Mouse (Mus musculus) liver, embryonic 14.5 days (tissue): ENCODE measurements around the gene Trim62. TPM values are rescaled to one million over a fixed set of nuclear protein-coding genes. Genes with fewer than 3 reads are reported as not detected.

Experiments used
- ATAC-seq: fragments of 200-750 bp; cut with Nextera tagmentation; 2 replicates; pipeline ENCODE4 v1.8.0; 2017; ENCODE audit warnings: moderate number of reproducible peaks, mild to moderate bottlenecking, moderate library complexity; ENCODE audit not compliant: insufficient read depth
- DNase-seq, 3 experiments: peaks; one replicate each; pipeline ENCODE4 v3.0.0-alpha.2; 2012 to 2013; ENCODE audit warnings: low read depth in 3 of 3, low spot score in 3 of 3
- H3K27ac ChIP-seq: fragments of 300-500 bp; sonication (generic); 2 replicates; pipeline ENCODE4 v1.5.1; 2014; ENCODE audit warnings: moderate library complexity, mild to moderate bottlenecking, control low read depth, inconsistent platforms
- H3K27me3 ChIP-seq: fragments of 300-500 bp; sonication (generic); 2 replicates; pipeline ENCODE4 v1.6.1; 2014; ENCODE audit warnings: mild to moderate bottlenecking, low read length, moderate library complexity; ENCODE audit not compliant: control insufficient read depth, insufficient read depth
- H3K36me3 ChIP-seq: fragments of 300-500 bp; sonication (generic); replicated peaks from 2 replicates; pipeline ENCODE4 v1.6.1; 2014; ENCODE audit warnings: low read depth; ENCODE audit not compliant: control insufficient read depth, insufficient read depth
- H3K4me1 ChIP-seq, 2 experiments: fragments of 200-500 bp in 1 of 2; fragments of 300-500 bp in 1 of 2; sonication (generic) in 1 of 2; replicated peaks; 2 replicates each; pipeline ENCODE4 v1.6.1; 2012 to 2014; ENCODE audit warnings: antibody characterized with exemption in 1 of 2, inconsistent platforms in 1 of 2, low read length in 1 of 2; ENCODE audit not compliant: control insufficient read depth in 2 of 2, insufficient read depth in 2 of 2
- H3K4me2 ChIP-seq: fragments of 300-500 bp; sonication (generic); 2 replicates; pipeline ENCODE4 v1.6.1; 2014; ENCODE audit warnings: low read depth, mild to moderate bottlenecking, control low read depth, moderate library complexity
- H3K4me3 ChIP-seq, 2 experiments: fragments of 200-500 bp in 1 of 2; fragments of 300-500 bp in 1 of 2; sonication (generic) in 1 of 2; 2 replicates each; pipeline ENCODE4 v1.5.1; 2012 to 2014; ENCODE audit warnings: low read depth in 2 of 2, low read length in 2 of 2, mild to moderate bottlenecking in 2 of 2, control low read depth in 1 of 2, inconsistent platforms in 1 of 2, moderate library complexity in 1 of 2; ENCODE audit not compliant: insufficient read depth in 1 of 2
- H3K9ac ChIP-seq: fragments of 300-500 bp; sonication (generic); replicated peaks from 2 replicates; pipeline ENCODE4 v1.6.1; 2014; ENCODE audit warnings: mild to moderate bottlenecking, control low read depth, moderate library complexity
- H3K9me3 ChIP-seq: fragments of 300-500 bp; sonication (generic); 2 replicates; pipeline ENCODE4 v1.6.1; 2016; ENCODE audit warnings: low read length, mixed read lengths; ENCODE audit not compliant: control insufficient read depth
- CTCF ChIP-seq: IDR thresholded peaks from 2 replicates; pipeline ENCODE4 v1.5.1; 2016; ENCODE audit warnings: antibody characterized with exemption, low read depth, control low read depth
- EP300 ChIP-seq: IDR thresholded peaks from 2 replicates; pipeline ENCODE4 v1.6.1; 2016; ENCODE audit warnings: antibody characterized with exemption, low read depth
- WGBS: fragments of 180-500 bp; shearing (Covaris S2); extraction: QIAGEN DNeasy Blood & Tissue Kit; methylation state at CpG from one replicate; pipeline ENCODE4 v1.1.7; 2014; ENCODE audit not compliant: insufficient replicate concordance; 5-methylcytosine and 5-hydroxymethylcytosine counted together
- polyA plus RNA-seq, 2 experiments: library from polyadenylated mRNA; depleted of rRNA in 1 of 2; stranded (reverse) in 1 of 2; unstranded in 1 of 2; fragments of >200 nt; fragmentation: Nextera tagmentation in 1 of 2; extraction: Ambion mirVana in 1 of 2; gene quantifications; 2 replicates each; pipeline versions ENCODE4 v1.2.1 to v1.2.3; 2012 to 2014

The Trim62 gene
- polyA plus RNA-seq, 2 experiments, result 0.25 to 0.30 TPM

GRCm38 (mm10) chr4:128959676-128960075, 76.3 kb downstream of the Trim62 start:
- ATAC-seq (no peak), DNase-seq (no peak)
- no peaks in the 10 kb centered on the region for H3K36me3 ChIP-seq
- TF ChIP-seq EP300, result no peak
- TF ChIP-seq CTCF, result no peak
- H3K4me2 ChIP-seq, result no peak overlapping the region
- H3K4me1 ChIP-seq, result peaks cover 0 to 5% of the 10 kb centered on the region in 2 experiments; a peak in 1 of 4 replicates
- H3K9me3 ChIP-seq, result no peaks in the 10 kb centered on the region
- no peak overlapping the region for H3K4me3 ChIP-seq
- H3K27ac ChIP-seq, result no peak overlapping the region
- H3K9ac ChIP-seq, result no peak overlapping the region
- WGBS, result 64% methylated on average over 17 of the region's 17 CpGs
- peaks cover 34% of the 10 kb centered on the region for H3K27me3 ChIP-seq

Other genes with a start within 250 kb of the Trim62 start
- 14.9 and 17.1 TPM in 2 replicates for gene Phc2, start 228.9 kb upstream of the Trim62 start, polyA plus RNA-seq (2012; rRNA removed)
- 8.8 and 14.7 TPM in 2 replicates for gene Phc2, start 228.9 kb upstream of the Trim62 start, polyA plus RNA-seq (2014; fragmentation: Nextera tagmentation; extraction: Ambion mirVana)
- 0.06 and 0.09 TPM in 2 replicates for gene A3galt2, start 128.2 kb upstream of the Trim62 start, polyA plus RNA-seq (2012; rRNA removed)
- 0.04 TPM in 1 of 2 replicates, not detected in the other for gene A3galt2, start 128.2 kb upstream of the Trim62 start, polyA plus RNA-seq (2014; fragmentation: Nextera tagmentation; extraction: Ambion mirVana)
- gene Zfp362, start 77.5 kb upstream of the Trim62 start, polyA plus RNA-seq (2012; rRNA removed), result 7.6 and 8.2 TPM in 2 replicates
- gene Zfp362, start 77.5 kb upstream of the Trim62 start, polyA plus RNA-seq (2014; fragmentation: Nextera tagmentation; extraction: Ambion mirVana), result 6.2 and 7.4 TPM in 2 replicates
- 0.47 and 0.62 TPM in 2 replicates for gene Azin2, start 78.9 kb downstream of the Trim62 start, polyA plus RNA-seq (2012; rRNA removed)
- gene Azin2, start 78.9 kb downstream of the Trim62 start, polyA plus RNA-seq (2014; fragmentation: Nextera tagmentation; extraction: Ambion mirVana), result 0.27 and 0.59 TPM in 2 replicates
- 44.6 and 68.3 TPM in 2 replicates for gene Ak2, start 108.4 kb downstream of the Trim62 start, polyA plus RNA-seq (2012; rRNA removed)
- 94.0 and 101 TPM in 2 replicates for gene Ak2, start 108.4 kb downstream of the Trim62 start, polyA plus RNA-seq (2014; fragmentation: Nextera tagmentation; extraction: Ambion mirVana)
- 9.5 and 11.2 TPM in 2 replicates for gene Rnf19b, start 174.7 kb downstream of the Trim62 start, polyA plus RNA-seq (2012; rRNA removed)
- gene Rnf19b, start 174.7 kb downstream of the Trim62 start, polyA plus RNA-seq (2014; fragmentation: Nextera tagmentation; extraction: Ambion mirVana), result 4.0 and 4.3 TPM in 2 replicates
- 1.2 and 1.4 TPM in 2 replicates for gene Tmem54, start 222.0 kb downstream of the Trim62 start, polyA plus RNA-seq (2012; rRNA removed)
- gene Tmem54, start 222.0 kb downstream of the Trim62 start, polyA plus RNA-seq (2014; fragmentation: Nextera tagmentation; extraction: Ambion mirVana), result 1.1 and 1.3 TPM in 2 replicates
- 2.0 and 2.1 TPM in 2 replicates for gene Hpca, start 238.5 kb downstream of the Trim62 start, polyA plus RNA-seq (2012; rRNA removed)
- gene Hpca, start 238.5 kb downstream of the Trim62 start, polyA plus RNA-seq (2014; fragmentation: Nextera tagmentation; extraction: Ambion mirVana), result 0.23 and 0.28 TPM in 2 replicates